Mouse (Mus musculus) heart, embryonic 13.5 days (tissue): ENCODE data around the gene Kif5a. TPM values are rescaled to one million over a fixed set of nuclear protein-coding genes. Genes with fewer than 3 reads are reported as not detected.

ENCODE experiments used
- ATAC-seq: fragments of 200-750 bp; cut with Nextera tagmentation; 2 replicates; pipeline ENCODE4 v1.8.0; 2017; ENCODE audit warnings: moderate TSS enrichment; ENCODE audit not compliant: insufficient number of reproducible peaks, low FRiP score, low TSS enrichment; ENCODE audit errors: extremely low read depth
- H3K27ac ChIP-seq: fragments of 300-500 bp; sonication (generic); replicated peaks from 2 replicates; pipeline ENCODE4 v1.5.1; 2015; ENCODE audit warnings: moderate library complexity, mild to moderate bottlenecking, inconsistent platforms
- H3K27me3 ChIP-seq: fragments of 300-500 bp; sonication (generic); replicated peaks from 2 replicates; pipeline ENCODE4 v1.6.1; 2015; ENCODE audit warnings: mild to moderate bottlenecking, inconsistent platforms
- H3K36me3 ChIP-seq: fragments of 300-500 bp; sonication (generic); 2 replicates; pipeline ENCODE4 v1.6.1; 2015; ENCODE audit warnings: mild to moderate bottlenecking, inconsistent platforms
- H3K4me1 ChIP-seq: fragments of 300-500 bp; sonication (generic); 2 replicates; pipeline ENCODE4 v1.6.1; 2015; ENCODE audit warnings: inconsistent platforms
- H3K4me2 ChIP-seq: fragments of 300-500 bp; sonication (generic); 2 replicates; pipeline ENCODE4 v1.6.1; 2015; ENCODE audit warnings: inconsistent platforms, mild to moderate bottlenecking, moderate library complexity
- H3K4me3 ChIP-seq: fragments of 300-500 bp; sonication (generic); 2 replicates; pipeline ENCODE4 v1.5.1; 2015; ENCODE audit warnings: moderate library complexity, mild to moderate bottlenecking, inconsistent platforms
- H3K9ac ChIP-seq: fragments of 300-500 bp; sonication (generic); 2 replicates; pipeline ENCODE4 v1.6.1; 2015; ENCODE audit warnings: inconsistent platforms, mild to moderate bottlenecking, moderate library complexity
- H3K9me3 ChIP-seq: fragments of 300-500 bp; sonication (generic); 2 replicates; pipeline ENCODE4 v1.6.1; 2016; ENCODE audit warnings: inconsistent platforms
- WGBS: fragments of 180-500 bp; shearing (Covaris S2); methylation state at CpG from one replicate; pipeline ENCODE4 v1.1.7; 2015; ENCODE audit warnings: mixed read lengths; 5-methylcytosine and 5-hydroxymethylcytosine counted together
- polyA plus RNA-seq: library from polyadenylated mRNA; unstranded; fragments of >200 nt; fragmentation: Nextera tagmentation; extraction: Ambion mirVana; gene quantifications from 2 replicates; pipeline ENCODE4 v1.2.1, GENCODE M21; 2015

The Kif5a gene
- polyA plus RNA-seq, 1 experiment from 2014 or later, result 0.63 TPM

GRCm38 (mm10) chr10:127179871-127180694 lies 83.1 kb downstream of the Kif5a start, which contains the start of gene Slc26a10:
TSS of gene Slc26a10 (minus strand) at chr10:127180645.
- peaks cover 15% of the 10 kb centered on the region for H3K36me3 ChIP-seq
- H3K4me2 ChIP-seq, result peak within 1 kb of the TSS; percentile 73
- 2% methylated on average over 34 of the region's 34 CpGs for WGBS
- peak within 1 kb of the TSS; percentile 45 for H3K4me3 ChIP-seq
- H3K4me1 ChIP-seq, result peaks cover 36% of the 10 kb centered on the region
- no peaks in the 10 kb centered on the region for H3K9me3 ChIP-seq
- ATAC-seq, result no peak
- H3K27me3 ChIP-seq, result peaks cover 99% of the 10 kb centered on the region
- H3K9ac ChIP-seq, result peak within 1 kb of the TSS; percentile 71
- peak within 1 kb of the TSS; percentile 37; the same call in 1 of the 2 replicates for H3K27ac ChIP-seq

GRCm38 (mm10) chr10:127178286-127179027 lies 84.7 kb downstream of the Kif5a start:
- peak overlapping the region; percentile 73 for H3K4me2 ChIP-seq
- H3K9me3 ChIP-seq, result no peaks in the 10 kb centered on the region
- ATAC-seq, result no peak
- no peak overlapping the region for H3K27ac ChIP-seq
- 5% methylated on average over 41 of the region's 41 CpGs for WGBS
- peak overlapping the region; percentile 68 for H3K9ac ChIP-seq
- peak overlapping the region; percentile 45 for H3K4me3 ChIP-seq
- peaks cover 99% of the 10 kb centered on the region for H3K27me3 ChIP-seq
- peaks cover 27% of the 10 kb centered on the region for H3K4me1 ChIP-seq
- peaks cover 8% of the 10 kb centered on the region for H3K36me3 ChIP-seq

- H3K36me3 ChIP-seq, result peaks cover 3% of the 10 kb centered on the region; the same call in 1 of the 2 replicates
- WGBS, result 2% methylated on average over 23 of the region's 23 CpGs
- peak overlapping the region; percentile 45 for H3K4me3 ChIP-seq
- H3K27ac ChIP-seq, result no peak overlapping the region
- H3K9me3 ChIP-seq, result no peaks in the 10 kb centered on the region
- peak overlapping the region; percentile 73 for H3K4me2 ChIP-seq
- peaks cover 26% of the 10 kb centered on the region for H3K4me1 ChIP-seq
- peak; percentile 21; the same call in 1 of the 2 replicates for ATAC-seq
- peak overlapping the region; percentile 68 for H3K9ac ChIP-seq
- peaks cover 99% of the 10 kb centered on the region for H3K27me3 ChIP-seq
Measured at GRCm38 (mm10) chr10:127177719-127178118, 85.4 kb downstream of the Kif5a start.

GRCm38 (mm10) chr10:127177235-127177634 lies 85.9 kb downstream of the Kif5a start:
- H3K4me3 ChIP-seq, result no peak overlapping the region; the same call in 1 of the 2 replicates

GRCm38 (mm10) chr10:127176756-127177155 lies 86.4 kb downstream of the Kif5a start:
- no peak for ATAC-seq
- peaks cover 98% of the 10 kb centered on the region for H3K27me3 ChIP-seq
- H3K4me3 ChIP-seq, result no peak overlapping the region
- H3K4me2 ChIP-seq, result peak overlapping the region; percentile 36
- 6% methylated on average over 7 of the region's 7 CpGs for WGBS
- H3K9ac ChIP-seq, result no peak overlapping the region
- no peaks in the 10 kb centered on the region for H3K9me3 ChIP-seq
- H3K4me1 ChIP-seq, result peaks cover 26% of the 10 kb centered on the region
- no peak overlapping the region for H3K27ac ChIP-seq
- H3K36me3 ChIP-seq, result no peaks in the 10 kb centered on the region

More at GRCm38 (mm10) chr10:127177235-127177634, 85.9 kb downstream of the Kif5a start:
- peaks cover 26% of the 10 kb centered on the region for H3K4me1 ChIP-seq
- no peak overlapping the region for H3K27ac ChIP-seq
- peaks cover 98% of the 10 kb centered on the region for H3K27me3 ChIP-seq
- WGBS, result 18% methylated on average over 9 of the region's 9 CpGs
- H3K36me3 ChIP-seq, result no peaks in the 10 kb centered on the region
- no peak overlapping the region for H3K9ac ChIP-seq
- ATAC-seq, result no peak
- H3K9me3 ChIP-seq, result no peaks in the 10 kb centered on the region
- H3K4me2 ChIP-seq, result peak overlapping the region; percentile 73

- Histone ChIP-seq H3K4me1 (peaks cover 26% of the 10 kb centered on the region), H3K36me3 (no peaks in the 10 kb centered on the region), H3K9ac (no peak overlapping the region), H3K9me3 (no peaks in the 10 kb centered on the region), H3K4me3 (no peak overlapping the region), H3K27me3 (peaks cover 98% of the 10 kb centered on the region), H3K4me2 (no peak overlapping the region), H3K27ac (no peak overlapping the region)
- WGBS, result 30% methylated on average over 3 of the region's 3 CpGs
- ATAC-seq, result no peak
Measured at GRCm38 (mm10) chr10:127176228-127176627, 86.9 kb downstream of the Kif5a start.

Other genes with a start within 250 kb of the Kif5a start
- gene Tsfm, start 232.5 kb downstream of the Kif5a start, polyA plus RNA-seq, result 86.6 and 92.5 TPM in 2 replicates
- gene Mettl1, start 221.9 kb downstream of the Kif5a start, polyA plus RNA-seq, result 36.3 and 41.7 TPM in 2 replicates
- gene Eef1akmt3, start 221.8 kb downstream of the Kif5a start, polyA plus RNA-seq, result 0.33 and 0.34 TPM in 2 replicates
- 0.10 and 0.21 TPM in 2 replicates for gene Cyp27b1, start 215.1 kb downstream of the Kif5a start, polyA plus RNA-seq
- gene March9, start 203.2 kb downstream of the Kif5a start, polyA plus RNA-seq, result 0.12 and 0.18 TPM in 2 replicates
- 1,002 and 1,117 TPM in 2 replicates for gene Cdk4, start 199.8 kb downstream of the Kif5a start, polyA plus RNA-seq
- 110 and 114 TPM in 2 replicates for gene Tspan31, start 193.1 kb downstream of the Kif5a start, polyA plus RNA-seq
- gene Agap2, start 188.1 kb downstream of the Kif5a start, polyA plus RNA-seq, result not detected in 2 replicates
- gene Os9, start 142.2 kb downstream of the Kif5a start, polyA plus RNA-seq, result 48.0 and 49.5 TPM in 2 replicates
- 1.2 and 1.7 TPM in 2 replicates for gene B4galnt1, start 98.1 kb downstream of the Kif5a start, polyA plus RNA-seq
- gene Slc26a10, start 82.7 kb downstream of the Kif5a start, polyA plus RNA-seq, result 18.0 and 21.5 TPM in 2 replicates
- 21.4 and 21.6 TPM in 2 replicates for gene Arhgef25, start 73.3 kb downstream of the Kif5a start, polyA plus RNA-seq
- 65.2 and 67.7 TPM in 2 replicates for gene Dtx3, start 67.6 kb downstream of the Kif5a start, polyA plus RNA-seq
- 23.2 and 23.8 TPM in 2 replicates for gene Pip4k2c, start 51.8 kb downstream of the Kif5a start, polyA plus RNA-seq
- 133 and 136 TPM in 2 replicates for gene Dctn2, start 3.0 kb upstream of the Kif5a start, polyA plus RNA-seq
- gene Mbd6, start 25.7 kb upstream of the Kif5a start, polyA plus RNA-seq, result 12.6 and 12.7 TPM in 2 replicates
- gene Mars, start 48.4 kb upstream of the Kif5a start, polyA plus RNA-seq, result 84.0 and 86.4 TPM in 2 replicates
- 1.7 and 1.9 TPM in 2 replicates for gene Arhgap9, start 58.6 kb upstream of the Kif5a start, polyA plus RNA-seq
- 0.93 and 1.4 TPM in 2 replicates for gene Gli1, start 78.6 kb upstream of the Kif5a start, polyA plus RNA-seq
- 0.06 TPM in 1 of 2 replicates, not detected in the other for gene Inhbe, start 91.1 kb upstream of the Kif5a start, polyA plus RNA-seq
- gene Inhbc, start 107.1 kb upstream of the Kif5a start, polyA plus RNA-seq, result not detected in 2 replicates
- gene R3hdm2, start 117.0 kb upstream of the Kif5a start, polyA plus RNA-seq, result 29.1 and 30.4 TPM in 2 replicates
- 0.76 and 1.0 TPM in 2 replicates for gene Stac3, start 238.3 kb upstream of the Kif5a start, polyA plus RNA-seq